Mouse (Mus musculus) hindbrain, embryonic 12.5 days (tissue): ENCODE data around the gene Tbx15. TPM values are rescaled to one million over a fixed set of nuclear protein-coding genes. Genes with fewer than 3 reads are reported as not detected.

Source experiments
- ATAC-seq: fragments of 200-750 bp; cut with Nextera tagmentation; 2 replicates; pipeline ENCODE4 v1.8.0; 2017; ENCODE audit warnings: moderate TSS enrichment; ENCODE audit not compliant: low FRiP score
- H3K27ac ChIP-seq: fragments of 300-500 bp; sonication (generic); 2 replicates; pipeline ENCODE4 v1.5.1; 2016; ENCODE audit warnings: mild to moderate bottlenecking
- H3K27me3 ChIP-seq: fragments of 300-500 bp; sonication (generic); 2 replicates; pipeline ENCODE4 v1.6.1; 2016; ENCODE audit warnings: mild to moderate bottlenecking
- H3K36me3 ChIP-seq: fragments of 300-500 bp; sonication (generic); 2 replicates; pipeline ENCODE4 v1.6.1; 2016; ENCODE audit warnings: mild to moderate bottlenecking
- H3K4me1 ChIP-seq: fragments of 300-500 bp; sonication (generic); 2 replicates; pipeline ENCODE4 v1.6.1; 2016
- H3K4me2 ChIP-seq: fragments of 300-500 bp; sonication (generic); replicated peaks from 2 replicates; pipeline ENCODE4 v1.6.1; 2016; ENCODE audit warnings: mild to moderate bottlenecking
- H3K4me3 ChIP-seq: fragments of 300-500 bp; sonication (generic); 2 replicates; pipeline ENCODE4 v1.5.1; 2016; ENCODE audit warnings: mild to moderate bottlenecking
- H3K9ac ChIP-seq: fragments of 300-500 bp; sonication (generic); 2 replicates; pipeline ENCODE4 v1.6.1; 2016; ENCODE audit warnings: mild to moderate bottlenecking, moderate library complexity
- H3K9me3 ChIP-seq: fragments of 300-500 bp; sonication (generic); replicated peaks from 2 replicates; pipeline ENCODE4 v1.6.1; 2016; ENCODE audit warnings: mild to moderate bottlenecking
- WGBS: fragments of 180-500 bp; shearing (Covaris S2); methylation state at CpG from one replicate; pipeline ENCODE4 v1.1.7; 2016; 5-methylcytosine and 5-hydroxymethylcytosine counted together
- polyA plus RNA-seq: library from polyadenylated mRNA; unstranded; fragments of >200 nt; fragmentation: Nextera tagmentation; extraction: Ambion mirVana; gene quantifications from 2 replicates; pipeline ENCODE4 v1.2.1, GENCODE M21; 2016

The Tbx15 gene
- 9.3 and 12.5 TPM in 2 replicates for polyA plus RNA-seq

DNA sequence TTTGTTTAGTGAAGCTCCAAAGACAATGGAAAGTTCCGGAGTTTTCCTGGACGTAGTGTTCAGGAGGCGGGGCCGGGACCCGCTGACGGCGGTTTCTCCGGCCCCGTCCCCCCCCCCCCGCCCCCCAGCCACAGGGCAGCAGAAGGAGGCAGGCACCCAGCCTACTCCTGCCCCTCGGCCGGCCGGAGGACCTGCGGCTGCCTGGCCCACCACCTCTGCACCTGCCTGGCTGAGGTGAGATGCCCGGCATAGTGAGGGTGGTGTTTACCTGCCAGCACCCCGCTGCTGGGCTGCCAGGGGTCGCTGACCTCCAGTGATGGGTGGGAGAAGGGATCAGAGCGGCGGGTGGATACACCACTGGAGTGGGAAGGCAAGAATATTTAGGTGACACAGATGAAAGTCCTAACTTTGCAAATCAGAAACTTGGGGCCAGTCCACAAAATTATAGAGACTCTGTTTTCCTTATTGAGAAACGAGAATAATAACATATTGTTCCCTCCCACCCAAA is at the start of gene Tbx15:
TSS of gene Tbx15 (plus strand) at position 169 of the 508 bp plus-strand sequence.
- Histone ChIP-seq H3K4me1 (no peaks in the 10 kb centered on the region; the same call in 1 of the 2 replicates), H3K9me3 (no peaks in the 10 kb centered on the region), H3K9ac (no peak within 1 kb of the TSS), H3K27ac (no peak within 1 kb of the TSS), H3K27me3 (peaks cover 96% of the 10 kb centered on the region), H3K4me2 (peak within 1 kb of the TSS; percentile 21), H3K4me3 (peak within 1 kb of the TSS; percentile 20), H3K36me3 (no peaks in the 10 kb centered on the region)
- no peak for ATAC-seq
- WGBS = 2% methylated on average over 20 of the region's 20 CpGs

DNA sequence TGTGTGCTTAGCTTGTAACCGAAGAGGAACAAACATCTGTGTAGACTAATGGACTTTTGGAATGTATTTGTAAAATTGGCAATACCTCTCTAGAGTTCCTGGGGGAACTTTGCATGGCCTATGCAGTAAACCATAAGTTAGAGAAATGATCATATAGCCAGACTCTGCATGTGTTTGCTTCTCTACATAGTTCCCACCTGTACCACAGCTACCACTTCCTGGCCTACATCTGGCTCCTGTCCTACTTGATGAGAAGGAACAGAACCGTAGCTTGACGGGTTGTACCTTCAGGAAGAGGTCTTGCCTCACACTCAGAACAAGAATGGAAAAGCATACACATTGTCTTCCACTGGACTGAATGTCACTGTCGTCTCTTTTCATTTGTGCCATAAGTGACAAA is 46.6 kb upstream of the Tbx15 start:
- WGBS = 75% methylated on average over 4 of the region's 4 CpGs
- no peak overlapping the region for H3K9ac ChIP-seq
- H3K4me2 ChIP-seq = no peak overlapping the region
- no peak for ATAC-seq
- no peaks in the 10 kb centered on the region for H3K4me1 ChIP-seq
- H3K27ac ChIP-seq = no peak overlapping the region
- no peaks in the 10 kb centered on the region for H3K9me3 ChIP-seq
- H3K4me3 ChIP-seq = no peak overlapping the region
- no peaks in the 10 kb centered on the region for H3K36me3 ChIP-seq
- no peaks in the 10 kb centered on the region for H3K27me3 ChIP-seq

DNA sequence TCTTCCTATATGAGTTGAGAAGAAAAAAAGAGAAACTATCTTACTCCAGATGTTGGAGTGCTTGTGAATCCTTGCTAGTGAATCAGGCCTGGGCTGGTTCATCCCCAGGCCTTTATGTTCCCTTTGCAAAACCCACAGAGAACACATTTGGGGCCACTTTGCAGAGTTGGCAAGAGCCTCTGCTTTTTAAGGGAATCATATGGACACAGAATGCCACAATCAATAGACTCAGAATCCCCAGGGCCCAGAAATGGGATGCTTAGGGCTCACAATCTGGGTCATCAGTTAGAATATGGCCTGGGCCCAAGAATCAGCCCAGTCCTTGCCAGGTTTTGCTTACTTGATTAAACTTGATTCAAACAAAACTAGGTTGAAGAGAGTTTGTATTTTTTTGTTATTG is 36.9 kb upstream of the Tbx15 start:
- no peaks in the 10 kb centered on the region for H3K4me1 ChIP-seq
- ATAC-seq = no peak
- H3K9ac ChIP-seq = no peak overlapping the region
- H3K4me3 ChIP-seq = no peak overlapping the region
- no peak overlapping the region for H3K4me2 ChIP-seq
- H3K9me3 ChIP-seq = no peaks in the 10 kb centered on the region
- H3K36me3 ChIP-seq = no peaks in the 10 kb centered on the region
- H3K27me3 ChIP-seq = no peaks in the 10 kb centered on the region
- no peak overlapping the region for H3K27ac ChIP-seq

DNA sequence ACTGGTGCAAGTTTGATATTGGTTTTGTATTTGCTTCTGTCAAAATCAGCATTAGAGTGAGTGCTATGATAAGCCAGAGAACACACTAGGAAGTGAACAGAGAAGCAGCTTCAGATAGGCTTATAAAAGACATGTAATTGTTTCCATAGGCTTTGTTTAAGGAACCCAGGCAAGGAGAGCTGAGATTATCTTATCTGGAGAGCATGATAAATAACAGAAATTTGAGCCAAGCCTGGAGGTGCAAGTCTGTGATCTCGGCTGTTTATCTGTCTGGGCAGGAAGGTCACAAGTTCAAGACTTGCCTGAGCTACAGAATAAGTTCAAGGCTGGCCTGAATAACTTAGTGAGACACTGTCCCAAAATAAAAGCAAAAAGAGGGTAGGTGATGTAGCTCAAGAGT is 31.8 kb upstream of the Tbx15 start:
- Histone ChIP-seq H3K9ac (no peak overlapping the region), H3K27ac (no peak overlapping the region), H3K36me3 (no peaks in the 10 kb centered on the region), H3K9me3 (no peaks in the 10 kb centered on the region), H3K4me3 (no peak overlapping the region), H3K27me3 (no peaks in the 10 kb centered on the region), H3K4me1 (0 out of 2 replicates have a peak, but pooled peaks cover 3% of the 10 kb centered on the region), H3K4me2 (no peak overlapping the region)
- ATAC-seq = no peak
- 79% methylated on average over 1 of the region's 1 CpGs for WGBS

DNA sequence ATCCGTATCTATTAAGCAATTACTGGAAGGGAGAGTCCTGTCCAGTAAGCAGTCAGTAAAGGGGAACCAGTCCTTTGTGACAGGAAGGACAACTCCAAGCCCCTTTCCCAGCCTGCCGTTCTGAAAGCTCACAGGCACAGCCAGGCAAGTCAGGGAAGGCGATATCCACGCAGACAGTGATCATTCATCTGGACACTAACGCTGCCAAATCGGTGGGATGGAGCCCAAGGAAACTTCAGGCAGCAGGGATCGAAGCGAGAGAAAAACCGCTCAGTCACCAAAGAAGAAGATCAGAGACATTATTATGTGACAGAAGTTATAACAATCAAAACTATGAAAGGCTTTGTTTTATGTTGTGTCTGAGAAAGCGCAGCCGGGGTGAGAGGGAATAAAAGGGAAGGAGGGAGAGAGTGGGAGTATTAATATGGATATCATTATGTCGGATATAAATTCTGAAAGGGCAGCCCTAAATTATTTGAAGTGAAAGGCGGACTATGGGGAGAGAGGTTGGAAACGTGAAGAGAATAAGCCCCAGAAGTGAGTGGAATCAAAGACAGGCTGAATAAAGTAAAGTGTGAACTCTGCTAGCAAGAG is 29.0 kb upstream of the Tbx15 start:
- Histone ChIP-seq H3K27me3 (no peaks in the 10 kb centered on the region), H3K4me2 (no peak overlapping the region), H3K27ac (no peak overlapping the region), H3K9me3 (no peaks in the 10 kb centered on the region), H3K4me1 (0 out of 2 replicates have a peak, but pooled peaks cover 3% of the 10 kb centered on the region), H3K9ac (no peak overlapping the region), H3K36me3 (peaks cover 3% of the 10 kb centered on the region; the same call in 1 of the 2 replicates), H3K4me3 (no peak overlapping the region)
- ATAC-seq = no peak
- 46% methylated on average over 14 of the region's 14 CpGs for WGBS

DNA sequence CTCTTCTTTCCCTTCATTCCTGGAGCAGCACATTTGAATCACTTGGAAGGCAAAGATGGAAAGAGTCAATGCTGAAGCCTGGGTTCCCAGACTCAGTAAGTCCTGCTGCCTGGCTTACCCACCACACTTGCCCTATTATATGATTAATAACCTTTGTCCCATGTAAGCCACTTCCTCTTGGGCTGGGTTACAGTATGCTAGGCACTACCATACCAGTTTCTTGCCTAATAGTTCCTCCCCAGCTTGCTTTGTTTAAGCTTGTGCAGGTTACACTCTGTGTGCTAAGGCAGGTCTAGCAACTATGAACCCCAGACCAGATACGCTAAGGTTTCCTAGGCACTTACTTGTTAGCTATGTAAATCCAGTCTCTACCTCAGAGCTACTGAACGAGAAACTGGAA is 12.4 kb upstream of the Tbx15 start:
- H3K4me3 ChIP-seq = no peak overlapping the region
- H3K9me3 ChIP-seq = no peaks in the 10 kb centered on the region
- H3K27ac ChIP-seq = no peak overlapping the region
- no peak for ATAC-seq
- peaks cover 10% of the 10 kb centered on the region; the same call in 1 of the 2 replicates for H3K27me3 ChIP-seq
- no peaks in the 10 kb centered on the region for H3K4me1 ChIP-seq
- H3K36me3 ChIP-seq = no peaks in the 10 kb centered on the region
- H3K9ac ChIP-seq = no peak overlapping the region
- no peak overlapping the region for H3K4me2 ChIP-seq
- WGBS = 78% methylated on average over 2 of the region's 2 CpGs

DNA sequence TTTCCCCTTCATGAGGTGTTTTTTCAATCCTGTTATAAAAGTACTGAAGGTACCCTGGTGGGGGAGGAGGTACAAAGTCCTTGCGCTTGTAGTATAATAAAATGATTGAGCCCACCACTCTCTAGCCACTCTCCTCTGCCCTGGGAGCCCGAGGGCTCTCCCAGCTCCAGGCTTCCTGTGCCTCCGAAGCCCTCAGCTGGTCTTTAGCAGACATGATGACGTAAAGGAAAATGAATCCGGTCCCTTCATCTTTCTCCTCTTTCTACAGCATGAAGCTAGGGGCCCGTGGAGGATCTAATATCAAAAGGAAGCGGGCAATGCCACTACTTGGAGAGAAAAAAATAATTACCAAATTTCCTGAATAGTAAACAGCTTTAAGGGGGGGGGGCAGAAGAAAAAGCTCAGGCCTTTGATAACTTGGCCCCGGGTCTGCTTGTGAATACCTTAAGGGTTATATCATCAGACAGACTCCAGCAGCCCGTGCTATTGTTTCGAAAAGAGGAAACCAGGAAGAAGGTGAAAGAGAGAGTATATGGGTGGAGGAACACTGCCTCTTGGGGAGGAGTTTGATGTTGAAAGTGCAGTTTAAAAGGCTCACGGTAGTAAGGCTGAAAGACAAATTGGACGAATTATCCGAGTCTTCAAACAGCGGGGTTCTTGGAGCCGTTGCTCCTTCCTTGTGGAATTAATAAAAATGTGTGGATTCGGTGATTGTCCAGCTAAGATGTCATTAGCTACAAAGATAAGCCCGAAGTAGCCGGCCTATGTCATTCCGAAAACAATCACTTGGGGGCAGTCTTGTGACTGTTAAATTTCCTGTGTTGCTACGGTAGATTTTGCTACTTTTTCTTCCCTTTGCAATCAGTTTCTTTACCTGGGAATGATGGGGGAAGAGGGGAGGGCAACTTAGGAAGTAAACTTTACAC is 6.5 kb upstream of the Tbx15 start:
- H3K4me3 ChIP-seq = peak overlapping the region; percentile 14; the same call in 1 of the 2 replicates
- 9% methylated on average over 20 of the region's 20 CpGs for WGBS
- no peaks in the 10 kb centered on the region for H3K36me3 ChIP-seq
- H3K27ac ChIP-seq = no peak overlapping the region
- peaks cover 66% of the 10 kb centered on the region for H3K27me3 ChIP-seq
- peak overlapping the region; percentile 34 for H3K4me2 ChIP-seq
- ATAC-seq = no peak
- H3K9ac ChIP-seq = no peak overlapping the region
- H3K9me3 ChIP-seq = no peaks in the 10 kb centered on the region
- H3K4me1 ChIP-seq = peaks cover 5% of the 10 kb centered on the region; the same call in 1 of the 2 replicates

DNA sequence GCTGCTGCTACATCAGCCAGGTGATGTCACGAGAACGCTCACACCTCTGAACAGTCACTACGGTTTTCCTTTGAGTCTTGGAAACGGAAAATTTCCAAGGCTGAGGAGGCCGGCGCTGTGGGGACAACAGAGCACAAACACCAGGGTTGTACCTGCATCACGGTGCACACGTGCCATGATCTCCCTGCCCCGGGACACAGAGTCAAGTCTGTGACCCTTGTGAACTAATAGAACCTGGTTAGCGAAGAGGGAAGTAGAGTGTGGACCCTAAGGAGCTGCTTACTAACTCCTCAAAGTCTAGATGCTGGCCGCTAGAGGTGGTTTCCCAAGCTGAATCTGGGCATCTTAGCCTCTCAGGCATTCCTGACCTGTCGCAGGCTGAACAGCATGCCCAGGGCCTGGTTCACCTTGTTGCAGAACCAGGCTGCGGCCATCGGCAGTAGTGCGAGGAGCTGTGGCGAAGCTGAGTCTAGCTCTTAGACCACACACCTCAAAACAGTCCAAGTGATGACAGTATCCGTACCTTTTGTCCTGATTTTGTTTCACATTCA is 5.8 kb upstream of the Tbx15 start:
- Histone ChIP-seq H3K9ac (no peak overlapping the region), H3K4me1 (peaks cover 5% of the 10 kb centered on the region; the same call in 1 of the 2 replicates), H3K27me3 (peaks cover 73% of the 10 kb centered on the region), H3K4me3 (peak overlapping the region; percentile 14; the same call in 1 of the 2 replicates), H3K4me2 (peak overlapping the region; percentile 34), H3K27ac (no peak overlapping the region), H3K36me3 (no peaks in the 10 kb centered on the region), H3K9me3 (no peaks in the 10 kb centered on the region)
- WGBS = 7% methylated on average over 17 of the region's 17 CpGs
- ATAC-seq = peak; percentile 51; the same call in 1 of the 2 replicates

DNA sequence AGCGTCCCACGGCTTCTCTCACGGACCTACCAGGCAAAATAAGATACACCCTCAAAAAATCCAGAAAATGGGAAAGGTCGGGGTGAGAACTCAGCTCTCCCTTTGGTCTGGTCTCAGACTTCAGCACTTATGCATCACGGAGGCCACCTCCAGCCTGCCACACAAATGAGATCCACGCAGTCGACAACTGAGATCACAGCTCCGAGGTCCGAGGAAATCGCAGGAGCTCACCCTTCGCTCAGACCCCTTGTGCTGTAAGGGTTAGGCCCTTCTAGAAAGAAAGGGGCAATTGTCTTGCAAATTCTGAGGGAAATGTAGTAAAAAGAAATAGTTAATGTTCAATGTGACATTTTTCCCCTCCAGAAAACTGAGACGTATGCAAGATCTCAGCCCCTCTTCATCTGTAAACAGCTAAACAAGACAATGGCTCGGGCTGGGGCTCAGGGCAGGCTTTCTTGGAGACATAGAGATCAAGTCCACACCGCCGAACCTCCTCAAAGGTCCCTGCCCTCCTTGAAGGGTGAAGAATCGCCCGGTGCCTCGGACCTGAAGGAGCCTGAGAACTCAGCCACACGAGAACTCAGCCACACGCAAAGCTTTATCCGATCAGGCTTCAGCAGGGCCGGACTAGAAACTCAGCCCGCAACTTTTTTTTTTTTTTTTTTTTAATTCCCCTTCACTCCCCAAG is 4.9 kb upstream of the Tbx15 start:
- Histone ChIP-seq H3K9me3 (no peaks in the 10 kb centered on the region), H3K27ac (no peak overlapping the region), H3K4me1 (peaks cover 5% of the 10 kb centered on the region; the same call in 1 of the 2 replicates), H3K9ac (no peak overlapping the region), H3K4me3 (no peak overlapping the region), H3K27me3 (peaks cover 82% of the 10 kb centered on the region), H3K36me3 (no peaks in the 10 kb centered on the region), H3K4me2 (no peak overlapping the region)
- 3% methylated on average over 23 of the region's 23 CpGs for WGBS
- ATAC-seq = no peak

DNA sequence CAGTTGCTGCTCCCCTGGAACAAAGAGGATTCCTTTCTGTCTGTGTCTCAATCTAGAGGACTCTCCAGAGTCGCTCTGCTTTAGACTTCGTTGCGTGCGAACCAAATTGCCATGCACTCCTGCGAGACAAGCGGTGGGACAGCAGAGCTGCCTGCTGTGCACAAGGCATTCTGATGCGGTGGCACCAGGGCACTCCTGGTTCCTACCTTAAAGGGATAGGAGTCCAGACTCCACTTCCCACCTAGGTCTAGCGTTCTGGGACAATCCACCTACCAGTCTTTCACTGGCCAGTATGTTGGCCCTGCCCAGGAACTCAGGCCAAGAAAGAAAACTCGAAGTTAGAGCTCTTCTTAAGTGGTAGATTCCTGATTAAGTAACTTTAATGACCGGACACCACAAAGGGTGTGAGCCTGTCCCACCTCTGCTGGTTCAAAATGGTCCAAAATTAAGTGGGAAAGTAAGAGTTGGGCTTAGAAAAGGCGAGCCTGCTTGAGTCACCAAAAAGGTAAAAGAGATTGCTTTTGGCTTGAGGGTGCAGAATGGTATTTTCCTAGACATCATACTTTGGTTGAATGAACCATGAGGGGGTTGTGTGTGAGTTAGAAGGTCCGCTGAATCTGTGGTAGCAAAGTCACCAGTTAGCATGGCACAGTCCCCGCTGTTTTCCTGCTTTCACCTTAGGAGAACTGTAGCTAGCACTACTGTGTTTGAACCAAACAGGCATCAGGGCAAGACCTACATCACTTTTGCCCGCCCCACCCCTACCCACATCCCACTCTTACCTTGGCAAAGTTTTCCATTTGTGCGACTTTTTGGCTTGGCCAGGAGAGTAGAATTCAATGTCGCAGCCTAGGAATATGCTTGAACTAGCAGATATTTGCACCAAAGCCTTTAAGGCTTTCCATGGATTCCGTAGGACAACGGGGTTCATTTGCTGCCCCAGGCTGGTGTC is 4.1 kb upstream of the Tbx15 start:
- H3K4me2 ChIP-seq = no peak overlapping the region
- H3K9me3 ChIP-seq = no peaks in the 10 kb centered on the region
- no peaks in the 10 kb centered on the region for H3K36me3 ChIP-seq
- H3K4me3 ChIP-seq = no peak overlapping the region
- no peak overlapping the region for H3K9ac ChIP-seq
- peaks cover 90% of the 10 kb centered on the region for H3K27me3 ChIP-seq
- WGBS = 5% methylated on average over 18 of the region's 18 CpGs
- ATAC-seq = no peak
- H3K27ac ChIP-seq = no peak overlapping the region
- H3K4me1 ChIP-seq = peaks cover 5% of the 10 kb centered on the region

DNA sequence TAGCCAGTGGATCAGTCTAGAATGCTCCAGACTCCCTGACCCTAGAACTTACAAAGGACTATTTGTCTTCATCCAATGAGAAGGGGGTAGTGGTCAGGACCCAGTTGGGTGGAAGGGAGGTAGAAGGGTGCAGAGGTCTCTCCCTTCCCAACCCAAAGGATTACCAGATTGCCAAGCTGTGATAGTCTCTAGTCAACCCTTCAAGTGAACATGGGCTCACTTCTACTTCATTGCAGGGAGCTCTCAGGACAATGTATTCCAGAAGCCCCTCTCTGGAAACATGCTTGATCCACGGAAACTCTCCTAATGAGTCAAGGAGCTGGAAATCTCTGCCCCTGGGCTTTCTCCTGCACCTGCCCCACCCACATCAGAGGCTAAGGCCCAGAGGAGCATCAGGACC is 1.5 kb upstream of the Tbx15 start:
- H3K36me3 ChIP-seq = no peaks in the 10 kb centered on the region
- ATAC-seq = no peak
- H3K4me3 ChIP-seq = no peak overlapping the region
- H3K27me3 ChIP-seq = peaks cover 96% of the 10 kb centered on the region
- WGBS = 5% methylated on average over 1 of the region's 1 CpGs
- H3K4me1 ChIP-seq = peaks cover 5% of the 10 kb centered on the region
- no peak overlapping the region for H3K27ac ChIP-seq
- no peaks in the 10 kb centered on the region for H3K9me3 ChIP-seq
- no peak overlapping the region for H3K9ac ChIP-seq
- no peak overlapping the region for H3K4me2 ChIP-seq
